Mouse (Mus musculus) adrenal gland, adult 2 months (tissue): ENCODE measurements around the gene Olfr521. TPM values are rescaled to one million over a fixed set of nuclear protein-coding genes. Genes with fewer than 3 reads are reported as not detected.
"Not testable (repeated sequence)": the region's sequence is repeated elsewhere in the genome, so short reads cannot be mapped to it uniquely, and the experiment has no call there.

Experiments
- DNase-seq: peaks from one replicate; pipeline ENCODE4 v3.0.0; 2021
- polyA plus RNA-seq: library from polyadenylated mRNA; depleted of rRNA; stranded (reverse); fragments of >200 nt; gene quantifications from 2 replicates; pipeline ENCODE4 v1.2.3, GENCODE M21; 2012; rRNA removed
- total RNA-seq, 2 experiments: library from RNA; stranded (reverse); gene quantifications; 2 replicates each; pipeline ENCODE4 v1.2.3; 2021

The Olfr521 gene
- total and polyA plus RNA-seq, 3 experiments = not detected

- DNase-seq = no peak
Observed at GRCm38 (mm10) chr7:99810814-99811213, 47.5 kb downstream of the Olfr521 start.

GRCm38 (mm10) chr7:99811661-99812060, 48.4 kb downstream of the Olfr521 start:
- DNase-seq = no peak

GRCm38 (mm10) chr7:99813394-99813793, 50.1 kb downstream of the Olfr521 start:
- peak; percentile 32 for DNase-seq

GRCm38 (mm10) chr7:99818181-99818725, 54.9 kb downstream of the Olfr521 start:
- DNase-seq = not testable (repeated sequence)

Other genes with a start within 250 kb of the Olfr521 start
- 10 to 100 TPM; 38.7 to 62.2 TPM for gene Arrb1, start 228.0 kb upstream of the Olfr521 start, total RNA-seq
- 19.0 and 19.3 TPM in 2 replicates for gene Arrb1, start 228.0 kb upstream of the Olfr521 start, polyA plus RNA-seq
- 10 to 100 TPM; 21.6 to 25.3 TPM for gene Tpbgl, start 136.4 kb upstream of the Olfr521 start, total RNA-seq
- 71.2 and 81.0 TPM in 2 replicates for gene Tpbgl, start 136.4 kb upstream of the Olfr521 start, polyA plus RNA-seq
- 10 to 100 TPM; 22.9 to 23.0 TPM for gene Slco2b1, start 52.2 kb upstream of the Olfr521 start, total RNA-seq
- 34.6 and 49.7 TPM in 2 replicates for gene Slco2b1, start 52.2 kb upstream of the Olfr521 start, polyA plus RNA-seq
- not detected for gene Olfr520, start 33.2 kb upstream of the Olfr521 start, total RNA-seq
- not detected in 2 replicates for gene Olfr520, start 33.2 kb upstream of the Olfr521 start, polyA plus RNA-seq
- 1 to 10 TPM; 1.8 to 2.7 TPM for gene Neu3, start 64.9 kb downstream of the Olfr521 start, total RNA-seq
- gene Neu3, start 64.9 kb downstream of the Olfr521 start, polyA plus RNA-seq = 1.4 TPM in 2 replicates
- 10 to 100 TPM in 1 of 2 experiments, under 1 TPM in 1; 0.41 to 10.0 TPM for gene Xrra1, start 95.6 kb downstream of the Olfr521 start, total RNA-seq
- 38.1 and 64.4 TPM in 2 replicates for gene Xrra1, start 95.6 kb downstream of the Olfr521 start, polyA plus RNA-seq
- gene Spcs2, start 100.0 kb downstream of the Olfr521 start, total RNA-seq = 100 to 1,000 TPM; 150 to 186 TPM
- 10.0 and 13.1 TPM in 2 replicates for gene Spcs2, start 100.0 kb downstream of the Olfr521 start, polyA plus RNA-seq
- 10 to 100 TPM; 13.0 to 13.8 TPM for gene Rnf169, start 216.9 kb downstream of the Olfr521 start, total RNA-seq
- gene Rnf169, start 216.9 kb downstream of the Olfr521 start, polyA plus RNA-seq = 3.7 and 5.0 TPM in 2 replicates
- not detected for gene Chrdl2, start 242.7 kb downstream of the Olfr521 start, total RNA-seq
- 0.33 TPM in 1 of 2 replicates, not detected in the other for gene Chrdl2, start 242.7 kb downstream of the Olfr521 start, polyA plus RNA-seq